Mouse (Mus musculus): ENCODE results near the gene P2ry6. TPM values are rescaled to one million over a fixed set of nuclear protein-coding genes. Genes with fewer than 3 reads are reported as not detected.

P2ry6 gene
- polyA plus RNA-seq, 1 experiment from 2014 or later: 4.1 TPM

DNA sequence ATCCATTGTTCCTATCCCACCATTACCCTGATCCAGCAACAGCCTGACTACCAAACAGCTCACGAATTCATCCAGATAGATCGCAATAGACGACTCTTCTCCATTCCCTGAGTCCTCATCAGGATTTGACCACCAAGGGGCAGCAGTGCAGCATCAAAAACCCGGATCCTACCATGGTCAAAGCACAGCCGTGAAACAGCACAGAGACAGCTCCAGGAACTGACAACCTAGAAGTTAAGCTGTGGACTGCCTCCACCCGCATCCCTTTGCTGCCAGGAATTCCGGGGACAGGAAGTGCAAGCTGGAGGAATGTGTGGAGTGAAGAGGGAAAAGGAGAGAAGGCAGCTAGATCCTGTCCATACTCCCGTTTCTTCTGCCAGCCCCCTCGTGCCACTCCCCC, 13.6 kb upstream of the P2ry6 start:
- Histone ChIP-seq H3K4me1 (replicated peaks) (peaks cover 23% of the 10 kb centered on the region), H3K36me3 (replicated peaks) (no peaks in the 10 kb centered on the region), H3K4me2 (no peak overlapping the region), H3K27ac (replicated peaks) (no peak overlapping the region), H3K27me3 (no peaks in the 10 kb centered on the region), H3K9me3 (replicated peaks) (no peaks in the 10 kb centered on the region), H3K4me3 (replicated peaks) (no peak overlapping the region), H3K9ac (no peak overlapping the region)
- 14% methylated on average over 9 of the region's 9 CpGs for WGBS (ENCODE audit: insufficient replicate concordance)
- no peak for ATAC-seq (ENCODE audit: insufficient read depth)

- H3K9me3 ChIP-seq (replicated peaks): no peaks in the 10 kb centered on the region
- peak overlapping the region; percentile 18 for H3K4me2 ChIP-seq
- no peaks in the 10 kb centered on the region for H3K36me3 ChIP-seq (replicated peaks)
- no peak overlapping the region for H3K4me3 ChIP-seq (replicated peaks)
- peaks cover 12% of the 10 kb centered on the region for H3K4me1 ChIP-seq (replicated peaks)
- H3K9ac ChIP-seq: no peak overlapping the region
- H3K27ac ChIP-seq (replicated peaks): no peak overlapping the region
- 36% methylated on average over 21 of the region's 21 CpGs for WGBS (ENCODE audit: insufficient replicate concordance)
- H3K27me3 ChIP-seq: no peaks in the 10 kb centered on the region
- ATAC-seq (ENCODE audit: insufficient read depth): peak; percentile 42; the same call in 1 of the 2 replicates
Measured at GRCm38 (mm10) chr7:100984452-100985395, 10.3 kb upstream of the P2ry6 start.

DNA sequence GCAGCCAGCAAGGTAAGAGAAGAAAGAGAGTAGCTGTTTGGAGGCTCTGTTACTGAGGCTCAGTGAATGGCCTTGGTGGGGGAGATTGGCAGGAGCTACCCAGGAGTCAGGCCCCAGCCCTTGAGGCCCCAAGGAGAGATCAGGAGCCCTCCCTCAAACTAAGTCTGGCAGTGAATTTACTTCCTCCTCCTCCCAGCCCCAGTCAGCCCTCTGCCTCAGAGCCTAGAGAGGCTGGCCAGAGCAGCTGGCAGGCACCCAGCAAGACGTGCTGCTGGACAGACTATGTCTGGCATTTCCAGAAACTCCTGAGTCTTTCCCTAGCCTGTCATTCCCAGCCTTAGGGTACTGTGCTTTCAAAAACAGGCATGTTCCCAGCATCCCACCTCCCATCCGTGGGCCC, 4.7 kb upstream of the P2ry6 start:
- Histone ChIP-seq H3K27me3 (peaks cover 14% of the 10 kb centered on the region), H3K9ac (no peak overlapping the region), H3K27ac (replicated peaks) (no peak overlapping the region), H3K9me3 (replicated peaks) (no peaks in the 10 kb centered on the region), H3K4me1 (replicated peaks) (peaks cover 6% of the 10 kb centered on the region; the same call in 1 of the 2 replicates), H3K4me2 (no peak overlapping the region), H3K4me3 (replicated peaks) (no peak overlapping the region), H3K36me3 (replicated peaks) (no peaks in the 10 kb centered on the region)
- ATAC-seq (ENCODE audit: insufficient read depth): no peak
- WGBS (ENCODE audit: insufficient replicate concordance): 33% methylated on average over 2 of the region's 2 CpGs

GRCm38 (mm10) chr7:100978171-100978570, 3.7 kb upstream of the P2ry6 start:
- Histone ChIP-seq H3K27ac (replicated peaks) (no peak overlapping the region), H3K4me3 (replicated peaks) (no peak overlapping the region), H3K9me3 (replicated peaks) (no peaks in the 10 kb centered on the region), H3K4me2 (no peak overlapping the region), H3K36me3 (replicated peaks) (no peaks in the 10 kb centered on the region), H3K4me1 (replicated peaks) (peaks cover 10% of the 10 kb centered on the region; the same call in 1 of the 2 replicates), H3K9ac (no peak overlapping the region), H3K27me3 (peaks cover 24% of the 10 kb centered on the region)
- 66% methylated on average over 5 of the region's 5 CpGs for WGBS (ENCODE audit: insufficient replicate concordance)
- no peak for ATAC-seq (ENCODE audit: insufficient read depth)

- H3K27ac ChIP-seq (replicated peaks): no peak overlapping the region
- no peak overlapping the region for H3K4me2 ChIP-seq
- H3K27me3 ChIP-seq: peaks cover 39% of the 10 kb centered on the region
- H3K4me1 ChIP-seq (replicated peaks): peaks cover 16% of the 10 kb centered on the region; the same call in 1 of the 2 replicates
- WGBS (ENCODE audit: insufficient replicate concordance): 37% methylated on average over 3 of the region's 3 CpGs
- no peak overlapping the region for H3K4me3 ChIP-seq (replicated peaks)
- H3K36me3 ChIP-seq (replicated peaks): no peaks in the 10 kb centered on the region
- H3K9ac ChIP-seq: no peak overlapping the region
- no peaks in the 10 kb centered on the region for H3K9me3 ChIP-seq (replicated peaks)
- no peak for ATAC-seq (ENCODE audit: insufficient read depth)
Measured at GRCm38 (mm10) chr7:100972875-100973274, 1.6 kb downstream of the P2ry6 start.

- ATAC-seq (ENCODE audit: insufficient read depth): no peak
- Histone ChIP-seq H3K27ac (replicated peaks) (no peak overlapping the region), H3K4me1 (replicated peaks) (peaks cover 9% of the 10 kb centered on the region; the same call in 1 of the 2 replicates), H3K9me3 (replicated peaks) (no peaks in the 10 kb centered on the region), H3K27me3 (peaks cover 24% of the 10 kb centered on the region), H3K36me3 (replicated peaks) (no peaks in the 10 kb centered on the region), H3K4me3 (replicated peaks) (no peak overlapping the region), H3K9ac (no peak overlapping the region), H3K4me2 (no peak overlapping the region)
- WGBS (ENCODE audit: insufficient replicate concordance): 53% methylated on average over 10 of the region's 10 CpGs
Measured at GRCm38 (mm10) chr7:100968874-100969659, 5.4 kb downstream of the P2ry6 start.

DNA sequence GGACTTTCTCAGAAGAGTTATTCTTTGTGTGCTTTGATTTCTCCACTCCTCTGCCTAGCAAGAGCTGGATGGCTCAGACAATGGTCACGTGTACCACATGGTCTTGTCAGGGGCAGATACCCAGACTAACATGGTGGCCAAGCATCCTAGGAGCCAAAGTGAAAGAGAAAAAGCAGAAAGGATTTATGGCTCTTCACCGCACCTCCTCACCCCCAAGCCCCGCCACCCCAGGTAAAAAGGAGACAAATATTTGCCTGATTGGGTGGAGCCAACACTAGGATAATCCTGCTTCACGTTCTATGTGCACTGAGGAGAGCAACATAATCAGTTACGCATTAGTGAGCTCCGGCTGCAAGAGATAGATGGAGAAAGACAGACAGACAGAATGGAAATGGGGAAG, 6.1 kb downstream of the P2ry6 start:
- no peaks in the 10 kb centered on the region for H3K36me3 ChIP-seq (replicated peaks)
- no peak overlapping the region for H3K4me3 ChIP-seq (replicated peaks)
- 0 out of 2 replicates have a peak, but pooled peaks cover 6% of the 10 kb centered on the region for H3K4me1 ChIP-seq (replicated peaks)
- H3K27me3 ChIP-seq: peaks cover 17% of the 10 kb centered on the region
- no peak overlapping the region for H3K27ac ChIP-seq (replicated peaks)
- H3K9me3 ChIP-seq (replicated peaks): no peaks in the 10 kb centered on the region
- no peak for ATAC-seq (ENCODE audit: insufficient read depth)
- WGBS (ENCODE audit: insufficient replicate concordance): 70% methylated on average over 6 of the region's 6 CpGs
- no peak overlapping the region for H3K9ac ChIP-seq
- no peak overlapping the region for H3K4me2 ChIP-seq

GRCm38 (mm10) chr7:100967850-100968249, 6.6 kb downstream of the P2ry6 start:
- WGBS (ENCODE audit: insufficient replicate concordance): 61% methylated on average over 9 of the region's 9 CpGs
- no peaks in the 10 kb centered on the region for H3K36me3 ChIP-seq (replicated peaks)
- no peak overlapping the region for H3K4me3 ChIP-seq (replicated peaks)
- H3K27ac ChIP-seq (replicated peaks): no peak overlapping the region
- no peak for ATAC-seq (ENCODE audit: insufficient read depth)
- H3K4me1 ChIP-seq (replicated peaks): 0 out of 2 replicates have a peak, but pooled peaks cover 6% of the 10 kb centered on the region
- H3K4me2 ChIP-seq: no peak overlapping the region
- H3K27me3 ChIP-seq: peaks cover 16% of the 10 kb centered on the region
- no peaks in the 10 kb centered on the region for H3K9me3 ChIP-seq (replicated peaks)
- no peak overlapping the region for H3K9ac ChIP-seq

DNA sequence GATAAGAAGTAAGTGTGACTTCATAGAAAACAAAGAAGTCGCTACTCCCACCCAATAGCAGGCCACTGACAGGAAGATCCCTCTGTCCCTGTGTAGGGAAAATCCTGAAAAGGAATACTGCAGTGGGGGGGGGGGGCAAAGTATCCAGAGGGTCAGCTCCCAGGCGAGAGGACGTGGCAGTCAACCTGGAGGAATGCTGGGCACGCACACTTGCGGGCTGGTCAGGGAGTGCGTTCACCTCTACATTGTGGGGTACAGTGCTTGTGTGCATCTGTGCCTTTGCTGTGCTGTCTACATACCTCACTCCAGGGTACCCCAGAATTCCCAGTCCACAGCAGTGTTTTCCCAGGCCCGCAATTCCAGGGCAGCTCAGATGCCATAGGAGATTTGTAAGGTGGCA, 8.4 kb downstream of the P2ry6 start:
- Histone ChIP-seq H3K36me3 (replicated peaks) (no peaks in the 10 kb centered on the region), H3K4me1 (replicated peaks) (0 out of 2 replicates have a peak, but pooled peaks cover 6% of the 10 kb centered on the region), H3K27ac (replicated peaks) (no peak overlapping the region), H3K9ac (no peak overlapping the region), H3K27me3 (peaks cover 8% of the 10 kb centered on the region; the same call in 1 of the 2 replicates), H3K4me3 (replicated peaks) (no peak overlapping the region), H3K9me3 (replicated peaks) (no peaks in the 10 kb centered on the region), H3K4me2 (no peak overlapping the region)
- no peak for ATAC-seq (ENCODE audit: insufficient read depth)
- 67% methylated on average over 7 of the region's 7 CpGs for WGBS (ENCODE audit: insufficient replicate concordance)

DNA sequence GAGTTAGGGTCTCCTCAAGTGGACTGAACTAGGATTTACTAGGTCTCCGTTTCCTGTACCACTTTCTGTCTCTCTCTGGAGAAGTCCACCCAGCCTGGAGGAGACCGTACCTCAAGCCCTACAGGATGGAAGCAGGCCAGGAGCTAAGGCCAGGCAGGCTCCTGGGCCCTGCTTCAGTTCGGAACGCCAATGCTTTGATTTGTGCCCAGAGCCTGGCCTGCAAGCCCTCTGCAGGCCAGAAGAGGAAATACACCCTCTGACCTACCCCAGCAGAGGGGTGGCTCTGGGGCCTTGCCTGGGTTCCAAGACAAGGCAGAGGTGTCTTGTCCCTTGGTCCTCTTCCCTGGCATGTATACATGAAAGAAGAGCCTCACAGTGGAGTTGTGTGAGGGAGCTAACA, 9.4 kb downstream of the P2ry6 start:
- Histone ChIP-seq H3K4me1 (replicated peaks) (0 out of 2 replicates have a peak, but pooled peaks cover 3% of the 10 kb centered on the region), H3K4me3 (replicated peaks) (no peak overlapping the region), H3K9me3 (replicated peaks) (no peaks in the 10 kb centered on the region), H3K4me2 (no peak overlapping the region), H3K27ac (replicated peaks) (no peak overlapping the region), H3K9ac (no peak overlapping the region), H3K27me3 (peaks cover 8% of the 10 kb centered on the region; the same call in 1 of the 2 replicates), H3K36me3 (replicated peaks) (no peaks in the 10 kb centered on the region)
- ATAC-seq (ENCODE audit: insufficient read depth): no peak
- 15% methylated on average over 4 of the region's 4 CpGs for WGBS (ENCODE audit: insufficient replicate concordance)

GRCm38 (mm10) chr7:100964242-100964641, 10.2 kb downstream of the P2ry6 start:
- ATAC-seq (ENCODE audit: insufficient read depth): no peak
- H3K4me3 ChIP-seq (replicated peaks): 0 out of 2 replicates have a peak overlapping the region, but pooled peaks have one; percentile 7
- no peaks in the 10 kb centered on the region for H3K9me3 ChIP-seq (replicated peaks)
- no peak overlapping the region for H3K4me2 ChIP-seq
- no peak overlapping the region for H3K9ac ChIP-seq
- H3K4me1 ChIP-seq (replicated peaks): 0 out of 2 replicates have a peak, but pooled peaks cover 2% of the 10 kb centered on the region
- H3K27ac ChIP-seq (replicated peaks): no peak overlapping the region
- WGBS (ENCODE audit: insufficient replicate concordance): 42% methylated on average over 6 of the region's 6 CpGs
- peaks cover 4% of the 10 kb centered on the region; the same call in 1 of the 2 replicates for H3K27me3 ChIP-seq
- H3K36me3 ChIP-seq (replicated peaks): no peaks in the 10 kb centered on the region
